Mouse (Mus musculus) megakaryocyte-erythroid progenitor cell, adult 5-6 weeks (primary cell): ENCODE measurements around the gene Slfn14. TPM values are rescaled to one million over a fixed set of nuclear protein-coding genes. Genes with fewer than 3 reads are reported as not detected.
"Not testable (repeated sequence)": the region's sequence is repeated elsewhere in the genome, so short reads cannot be mapped to it uniquely, and the experiment has no call there.

ENCODE experiments used
- ATAC-seq: replicated peaks from 2 replicates; pipeline ENCODE4 v1.8.0; 2016; ENCODE audit warnings: mild to moderate bottlenecking, inconsistent platforms; ENCODE audit not compliant: severe bottlenecking, poor library complexity, low FRiP score, low TSS enrichment
- total RNA-seq, 2 experiments: library from RNA; stranded (forward) in 1 of 2; stranded (reverse) in 1 of 2; fragments of 200-1000, 215-1000 nt in 1 of 2; fragments of >200 nt in 1 of 2; fragmentation: Nextera tagmentation in 1 of 2; gene quantifications; 2 replicates each; pipeline ENCODE4 v1.2.3; 2014 to 2017

The Slfn14 gene
- total RNA-seq (2014; fragmentation: Nextera tagmentation) (not detected in 2 replicates), total RNA-seq (2017) (0.28 TPM in 1 of 2 replicates, not detected in the other)

DNA sequence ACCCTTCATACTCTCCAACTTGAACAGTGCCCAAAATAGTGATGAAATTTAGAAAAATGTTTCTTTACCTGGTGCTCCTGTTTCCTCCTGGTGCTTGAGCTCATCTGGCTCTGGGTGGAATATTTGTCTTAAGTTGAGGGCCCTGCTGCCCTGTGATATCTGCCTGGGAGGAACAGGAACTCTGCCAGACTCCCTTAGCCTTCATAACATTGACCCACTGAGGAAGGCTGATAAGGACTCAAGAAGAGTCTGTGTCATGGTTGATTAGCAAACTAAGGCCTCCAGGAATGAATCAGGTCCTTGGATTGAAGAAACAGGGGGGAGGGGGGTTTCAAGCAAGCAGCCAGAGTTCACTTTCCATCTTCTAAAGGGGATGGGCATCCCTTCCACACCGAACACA lies at the start of gene Slfn14:
Gene Slfn14, minus strand, starts transcription at position 161 of the 400 bp plus-strand sequence.
- ATAC-seq, result peak; percentile 84

DNA sequence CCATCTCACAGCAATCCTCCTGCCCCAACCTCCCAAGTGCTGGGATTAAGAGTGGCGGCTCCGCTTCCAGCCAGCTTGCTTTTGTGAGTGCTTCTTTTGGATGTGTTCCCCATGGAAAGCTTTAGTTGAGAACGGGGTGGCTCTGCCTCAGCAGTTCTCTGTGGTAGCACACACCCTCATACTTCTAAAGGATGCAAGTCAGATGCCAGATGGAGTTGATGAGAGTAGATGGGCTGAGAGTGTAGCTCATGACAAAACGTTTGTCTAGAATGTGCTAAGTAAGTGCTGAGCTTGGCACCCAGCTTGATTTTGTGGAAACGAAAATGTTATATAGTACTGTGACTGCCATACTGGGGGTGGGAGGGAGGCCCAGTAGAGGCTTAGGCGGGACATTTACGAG lies 49.3 kb upstream of the Slfn14 start:
- no peak for ATAC-seq

DNA sequence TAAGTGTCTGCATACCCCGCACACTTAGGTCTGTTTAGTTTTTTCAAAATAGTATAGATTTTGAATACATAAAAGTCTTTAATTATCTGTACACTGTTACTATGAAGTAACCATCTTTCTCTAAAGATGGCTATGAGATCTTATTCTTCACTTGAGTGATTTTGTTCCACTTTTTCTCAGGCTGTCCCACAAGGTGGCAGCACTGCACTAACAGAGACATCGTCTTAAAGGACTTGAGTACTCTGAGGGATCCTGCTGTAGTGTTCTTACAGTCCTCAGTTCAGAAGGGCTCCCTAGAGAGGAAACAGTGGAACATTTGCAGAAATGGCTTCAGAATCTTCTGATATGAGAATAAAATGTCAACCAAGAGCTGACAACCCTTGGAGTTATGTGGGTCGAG lies 40.9 kb upstream of the Slfn14 start:
- no peak for ATAC-seq

DNA sequence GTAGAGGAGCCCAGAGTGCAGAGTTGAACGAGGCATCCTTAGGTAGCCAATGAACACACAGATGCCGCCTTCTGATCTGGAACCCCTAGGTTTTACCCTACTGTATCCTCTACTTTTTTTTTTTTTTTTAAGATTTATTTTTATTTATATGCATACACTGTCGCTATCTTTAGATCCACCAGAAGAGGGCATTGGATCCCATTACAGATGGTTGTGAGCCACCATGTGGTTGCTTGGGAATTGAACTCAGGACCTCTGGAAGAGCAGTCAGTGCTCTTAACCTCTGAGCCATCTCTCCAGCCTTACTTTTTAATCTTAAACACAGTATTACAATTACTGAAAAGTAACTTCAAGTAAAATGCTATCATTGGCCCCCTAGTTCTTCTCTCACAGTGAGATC lies 40.2 kb upstream of the Slfn14 start:
- ATAC-seq, result not testable (repeated sequence)

DNA sequence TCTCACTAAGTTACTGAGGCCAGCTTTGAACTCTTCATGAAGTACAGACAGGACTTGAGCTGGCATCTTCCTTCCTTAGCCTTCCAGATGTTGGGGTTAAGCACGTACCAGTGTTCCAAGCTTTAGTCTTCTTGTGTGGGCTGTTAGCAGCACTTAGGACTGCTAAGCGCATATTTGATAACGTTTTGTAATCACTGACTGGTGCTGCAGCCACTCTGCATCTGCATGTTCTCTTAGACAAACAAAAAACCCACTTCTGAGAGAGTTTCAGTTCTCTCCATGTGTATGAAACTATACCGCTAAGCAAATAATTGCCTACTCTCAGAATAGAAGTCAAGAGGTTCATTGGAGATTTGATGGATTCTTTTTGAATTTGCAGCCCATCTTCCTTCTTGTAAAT lies 32.5 kb upstream of the Slfn14 start:
- ATAC-seq, result no peak

DNA sequence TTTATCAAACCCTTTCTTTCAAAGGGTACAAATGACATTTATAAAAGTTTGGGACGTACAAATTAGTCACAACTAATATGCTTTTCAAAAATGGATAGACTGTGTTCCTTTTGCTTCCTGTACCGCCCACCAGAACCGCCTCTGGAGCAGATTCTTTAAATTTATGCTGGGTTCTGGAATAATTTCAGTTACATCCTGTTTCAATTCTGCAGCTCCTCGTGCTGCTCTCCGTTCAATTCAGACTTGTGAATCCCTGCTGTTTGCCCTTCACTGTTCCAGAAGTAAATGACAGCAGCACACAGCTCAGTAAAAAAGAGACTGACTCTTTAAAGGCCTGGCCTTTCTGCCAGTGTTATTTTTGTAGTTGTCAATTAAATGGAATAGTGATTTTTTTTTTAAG lies 25.9 kb upstream of the Slfn14 start:
- ATAC-seq, result no peak

DNA sequence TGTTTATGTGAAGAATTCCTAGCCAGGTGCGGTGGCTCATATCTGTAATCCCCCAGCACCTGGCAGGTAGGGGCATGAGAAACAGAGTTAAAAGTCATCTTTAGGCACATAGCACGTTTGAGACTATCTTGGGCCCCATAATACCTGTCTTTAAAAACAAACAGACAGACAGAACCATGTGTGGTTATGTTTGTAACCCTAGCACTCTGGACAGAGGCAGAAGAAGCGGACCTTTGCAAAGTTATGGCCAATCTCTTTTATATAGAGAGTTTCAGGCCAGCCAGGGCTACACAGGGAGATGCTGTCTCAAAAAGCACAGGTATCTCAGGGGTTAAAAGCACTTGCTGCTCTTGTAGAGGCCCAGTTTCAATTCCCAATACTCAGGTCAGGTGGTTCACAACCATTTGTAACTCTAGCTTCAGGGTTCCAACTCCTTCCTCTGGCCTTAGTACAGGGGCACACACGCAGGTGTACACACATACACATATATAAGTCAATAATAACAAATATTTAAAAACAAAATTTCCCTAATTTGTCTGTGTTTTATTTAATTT lies 20.3 kb upstream of the Slfn14 start:
- ATAC-seq, result no peak

DNA sequence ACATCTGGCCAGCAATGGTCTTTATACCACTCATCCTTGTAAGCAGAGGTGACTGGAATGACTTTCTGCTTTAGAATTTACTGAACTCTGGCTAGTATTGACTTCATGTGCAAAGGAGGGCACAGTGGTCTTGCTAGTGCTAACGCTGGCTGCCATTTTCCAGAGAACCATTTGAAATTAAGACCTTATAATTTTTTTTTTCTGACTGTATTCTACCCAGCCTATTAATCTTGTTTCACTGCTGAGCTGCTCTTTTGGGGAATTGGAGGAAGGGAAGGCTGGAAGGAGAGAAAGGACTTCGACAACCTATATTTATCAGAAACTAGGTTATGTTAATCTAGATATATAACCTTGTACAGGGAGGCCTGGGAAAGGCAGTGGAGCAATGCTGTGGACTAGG lies 18.0 kb upstream of the Slfn14 start:
- ATAC-seq, result no peak

DNA sequence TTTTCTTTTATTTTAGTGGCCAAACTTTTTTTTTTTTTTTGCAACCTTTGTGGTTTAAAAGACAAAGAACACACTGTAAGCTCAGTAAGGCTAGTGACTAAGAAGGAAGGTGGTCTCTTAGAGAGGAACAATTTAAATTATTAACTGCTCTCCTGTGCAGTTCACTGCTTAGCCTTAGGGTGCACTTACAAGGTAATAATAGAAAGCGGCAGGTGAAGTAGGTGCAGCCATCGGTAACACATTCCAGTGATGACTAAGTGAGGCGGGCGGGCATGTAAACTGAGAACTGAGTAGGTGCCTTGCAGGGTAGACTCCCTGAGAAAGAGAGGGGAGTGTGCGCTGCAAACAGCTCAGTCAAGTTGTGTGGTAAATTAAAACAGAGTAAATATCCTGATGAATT lies 17.2 kb upstream of the Slfn14 start:
- ATAC-seq, result no peak

DNA sequence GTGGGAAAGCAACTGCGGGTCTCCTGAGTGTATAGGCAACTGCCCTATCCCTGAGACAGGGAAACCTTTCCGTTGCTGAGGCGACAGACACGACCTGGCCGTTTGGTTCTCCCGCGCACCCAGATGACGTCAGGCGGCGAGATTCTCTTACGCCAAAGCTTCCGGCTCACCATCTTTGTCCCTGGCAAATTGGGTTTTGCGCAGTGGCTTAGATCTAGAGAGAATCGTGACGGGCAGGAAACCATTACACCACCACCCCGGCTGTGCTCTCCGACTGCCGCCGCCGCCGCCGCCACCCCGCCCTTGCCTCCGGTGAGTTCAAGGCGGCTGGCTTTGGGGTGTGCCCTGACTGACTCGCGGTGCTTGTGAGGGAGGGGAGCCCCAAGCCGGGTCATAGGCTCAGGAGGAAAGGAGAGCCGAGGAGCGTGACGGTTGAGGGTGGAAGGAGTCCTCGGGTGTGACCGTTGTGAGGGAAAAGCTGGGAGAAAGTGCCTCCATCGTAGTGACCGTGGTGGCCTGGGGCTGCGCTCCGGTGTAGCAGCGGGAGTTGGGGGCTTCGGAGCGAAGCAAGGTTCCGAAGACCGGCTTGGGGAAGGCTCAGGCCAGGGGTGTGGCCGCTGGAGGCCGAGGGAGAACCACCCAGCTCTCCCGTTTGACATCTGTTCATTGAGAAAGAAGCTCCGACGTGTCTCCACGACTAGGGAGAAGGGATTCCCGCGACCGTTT lies 16.2 kb upstream of the Slfn14 start, which contains the start of gene Pex12:
Gene Pex12, minus strand, starts transcription at position 61 of the 726 bp plus-strand sequence.
- peak; percentile 81 for ATAC-seq

DNA sequence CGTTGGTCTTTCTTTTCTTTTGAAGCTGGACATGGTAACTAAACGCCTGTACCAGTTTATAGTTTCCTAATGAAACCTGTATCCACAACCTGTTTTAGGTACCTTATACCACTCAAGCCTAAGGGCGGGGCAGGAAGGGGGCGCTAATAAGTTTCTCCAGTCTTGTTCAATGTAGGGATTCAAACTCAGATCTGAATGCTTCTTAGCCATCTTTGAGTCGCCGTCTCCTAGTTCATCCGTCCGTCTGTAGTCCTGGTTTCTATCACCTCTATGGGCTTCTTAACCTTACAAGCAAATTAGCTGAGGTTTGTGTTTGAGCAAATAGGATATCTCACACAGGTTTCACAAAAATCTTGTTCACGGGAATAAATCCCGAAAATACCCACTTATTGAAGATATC lies 15.6 kb upstream of the Slfn14 start:
- ATAC-seq, result 0 out of 2 replicates have a peak, but pooled peaks have one; percentile 2

DNA sequence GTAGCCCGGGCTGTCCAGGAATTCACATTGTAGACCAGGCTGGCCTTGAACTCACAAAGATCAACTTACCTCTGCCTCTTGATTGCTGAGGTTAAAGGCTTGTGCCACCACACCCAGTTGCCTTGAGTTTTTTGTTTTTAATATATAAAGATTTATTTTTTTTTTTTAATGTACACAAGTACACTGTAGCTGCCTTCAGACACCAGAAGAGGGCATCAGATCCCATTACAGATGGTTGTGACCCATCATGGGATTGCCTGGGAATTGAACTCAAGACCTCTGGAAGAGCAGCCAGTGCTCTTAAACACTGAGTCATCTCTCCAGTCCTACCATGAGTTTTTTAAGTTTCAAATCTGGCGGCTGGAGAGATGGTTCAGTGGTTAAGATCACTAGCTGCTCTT lies 14.9 kb upstream of the Slfn14 start:
- no peak for ATAC-seq

DNA sequence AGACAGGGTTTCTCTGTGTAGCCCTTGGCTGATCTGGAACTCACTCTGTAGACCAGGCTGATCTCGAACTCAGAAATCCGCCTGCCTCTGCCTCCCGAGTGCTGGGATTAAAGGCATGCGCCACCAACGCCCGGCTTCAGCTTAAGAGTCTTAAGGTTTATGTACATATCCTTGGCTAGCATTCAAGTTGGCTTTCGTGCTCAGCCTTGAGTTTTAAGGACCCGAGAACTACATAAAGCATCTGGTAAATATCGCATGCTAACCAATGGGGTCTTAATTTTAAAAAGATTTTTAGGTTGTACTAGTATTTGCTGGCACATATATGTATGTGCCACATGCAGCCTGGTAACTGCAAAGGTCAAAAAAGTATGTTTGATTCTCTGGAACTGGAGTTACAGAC lies 13.2 kb upstream of the Slfn14 start:
- no peak for ATAC-seq

DNA sequence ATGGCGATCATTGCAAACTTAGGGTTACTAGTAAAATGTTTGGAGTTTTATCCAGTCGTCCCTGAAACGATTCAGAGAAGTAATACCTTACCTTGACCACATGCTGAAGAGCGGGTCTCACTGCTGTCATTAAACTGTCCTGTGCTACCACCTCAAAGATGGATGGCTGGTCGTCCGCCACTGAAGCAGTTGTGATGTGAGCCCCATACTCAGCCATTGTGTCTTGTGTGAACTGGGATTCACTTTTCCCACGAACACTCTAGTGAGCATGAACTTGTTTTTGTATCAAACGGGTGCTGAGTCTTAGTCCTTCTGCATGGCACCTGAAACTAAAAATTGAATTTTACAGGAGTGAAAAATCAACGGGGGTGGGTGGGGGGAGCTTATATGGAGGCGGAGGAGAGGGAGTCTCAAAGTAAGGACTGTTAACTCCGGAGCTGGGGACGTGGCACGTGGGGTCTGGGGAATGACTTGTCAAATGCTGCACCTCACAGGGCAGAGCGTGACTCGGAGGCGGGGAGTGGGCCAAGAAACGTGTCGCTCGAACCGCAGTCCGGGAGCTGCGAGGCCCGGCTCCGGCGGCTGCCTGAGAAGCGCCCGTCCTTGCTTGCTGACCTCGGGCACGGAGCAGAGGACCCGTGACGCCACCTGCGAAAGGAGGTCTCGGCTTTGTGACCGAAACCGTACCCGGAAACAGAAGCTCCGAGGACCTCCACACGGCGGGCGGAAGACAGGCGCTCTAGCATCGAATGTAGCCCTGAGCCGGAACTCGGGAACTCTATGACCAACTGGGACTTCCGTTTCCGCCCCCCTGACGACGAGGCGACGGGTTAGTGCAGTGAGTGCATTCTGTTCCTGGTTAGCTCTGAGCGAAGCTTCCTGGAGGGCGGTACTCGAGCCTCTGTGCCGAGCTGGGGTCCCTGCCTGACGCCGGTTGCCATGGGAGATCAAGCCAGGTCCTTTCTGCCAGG lies 12.0 kb upstream of the Slfn14 start, which contains the start of gene Ap2b1:
Gene Ap2b1, plus strand, starts transcription at position 800 of the 971 bp plus-strand sequence.
- ATAC-seq, result peak; percentile 88

DNA sequence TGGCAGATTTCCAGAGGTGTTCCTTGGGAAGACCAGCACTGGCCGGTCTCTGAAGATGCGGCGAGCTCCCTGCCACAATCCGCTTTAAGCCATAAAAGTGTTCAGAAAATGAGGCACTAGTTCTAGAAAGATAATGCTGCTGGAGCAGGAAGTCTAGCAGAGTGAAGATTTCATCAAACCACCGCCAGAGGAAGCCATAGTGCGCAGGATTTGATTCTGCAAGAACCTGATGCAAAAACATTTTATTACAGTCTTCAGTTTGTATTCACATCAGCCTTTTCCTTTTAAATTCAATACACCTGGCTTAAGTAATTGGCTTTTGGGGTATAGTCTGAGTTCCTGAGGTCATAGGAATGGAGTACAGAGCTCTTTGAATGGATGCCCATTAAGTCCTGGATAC lies 11.3 kb upstream of the Slfn14 start:
- ATAC-seq, result no peak

DNA sequence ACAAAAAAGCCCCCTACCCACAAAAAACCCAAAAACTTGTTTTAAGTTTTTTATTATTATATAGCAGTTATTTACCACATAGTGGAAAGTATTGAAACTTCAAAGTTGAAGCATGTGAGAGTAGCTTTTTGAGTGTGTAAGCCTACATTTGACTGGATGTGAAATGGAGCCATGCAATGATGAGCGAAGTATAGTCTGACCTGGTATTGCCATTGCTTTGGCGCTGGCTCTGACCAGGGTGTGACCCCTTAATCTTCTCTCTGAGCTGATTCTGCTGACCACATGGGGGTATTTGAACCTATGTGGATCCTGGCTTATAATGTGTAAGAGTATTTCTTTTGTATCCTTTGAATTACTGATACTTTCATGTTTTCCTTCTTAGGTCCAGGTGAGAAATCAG lies 7.6 kb upstream of the Slfn14 start:
- ATAC-seq, result no peak

DNA sequence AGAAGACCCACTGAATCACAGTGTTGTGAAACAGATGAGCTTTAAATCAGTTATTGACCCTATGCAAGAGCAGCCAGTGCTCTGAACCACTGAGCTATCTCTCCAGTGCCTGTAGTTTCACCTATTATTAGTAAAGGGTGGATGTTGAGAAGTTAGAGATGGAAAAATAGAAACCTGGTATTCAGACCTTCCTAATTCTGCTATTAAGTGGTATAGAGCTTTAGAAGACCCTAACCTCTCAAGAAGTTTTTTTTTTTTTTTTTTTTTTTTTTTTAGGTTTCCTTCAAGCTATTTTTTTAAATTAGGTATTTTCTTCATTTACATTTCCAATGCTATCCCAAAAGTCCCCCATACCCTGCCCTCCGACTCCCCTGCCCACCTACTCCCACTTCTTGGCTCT lies 6.7 kb upstream of the Slfn14 start:
- no peak for ATAC-seq

DNA sequence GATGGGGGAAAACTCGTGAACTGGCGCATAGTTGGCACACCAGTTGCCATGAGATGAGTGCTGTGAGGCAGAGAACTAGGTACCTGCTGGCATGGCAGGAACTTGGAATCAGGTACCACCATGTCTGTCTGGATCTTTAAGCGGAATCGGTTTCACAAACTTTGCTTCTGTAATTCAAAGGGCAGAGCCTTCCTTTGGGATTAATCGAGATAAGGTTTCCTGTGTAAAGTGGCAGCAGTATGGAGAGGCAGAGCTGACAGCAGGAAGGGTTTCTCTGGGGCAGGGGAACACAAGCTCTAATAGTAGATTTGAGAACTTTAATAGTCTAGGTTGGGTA lies 5.7 kb upstream of the Slfn14 start:
- no peak for ATAC-seq

DNA sequence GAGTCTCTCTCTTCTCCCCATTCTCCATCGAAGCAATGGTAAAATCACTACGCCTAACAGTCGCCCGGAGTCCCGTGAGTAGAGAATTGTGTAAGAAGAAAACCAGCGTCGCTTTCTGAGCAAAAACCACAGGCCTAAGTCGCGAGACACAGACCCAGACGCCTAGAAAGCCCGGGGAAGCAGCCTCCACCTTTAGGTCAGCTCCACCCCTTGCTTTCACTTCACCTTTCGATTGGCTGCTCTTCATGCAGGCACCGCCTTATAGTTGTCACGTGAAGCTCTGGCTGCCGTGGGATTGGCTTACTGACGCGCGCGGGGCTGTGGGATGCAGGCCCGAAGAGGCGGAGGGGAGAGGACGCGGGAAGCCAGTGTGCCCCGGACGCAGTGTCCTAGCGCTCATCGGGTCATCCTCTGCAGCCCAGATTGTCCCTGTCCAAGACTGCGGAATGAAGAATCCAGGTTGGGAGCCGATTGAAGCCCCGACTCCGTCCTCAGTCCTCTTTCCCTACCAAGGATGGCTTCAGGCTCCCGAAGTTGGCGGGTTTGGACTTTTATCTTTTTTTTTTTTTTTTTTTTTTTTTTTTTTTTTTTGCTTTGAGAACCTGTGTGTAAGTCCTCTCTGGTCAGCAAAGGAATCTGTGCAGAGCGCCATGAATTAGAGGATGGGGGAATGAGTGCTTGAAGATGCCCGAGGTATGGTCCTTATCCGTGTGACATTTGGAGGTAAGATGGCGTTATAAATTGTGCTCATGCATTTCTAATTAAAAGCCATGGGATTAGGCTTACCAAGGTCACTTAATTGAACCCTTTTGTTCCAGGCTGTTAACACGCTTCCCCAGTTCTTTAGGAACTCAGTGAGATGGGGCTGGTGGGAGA lies 5.1 kb upstream of the Slfn14 start:
- peak; percentile 99 for ATAC-seq
